Comparison of ENCODE assay signal across 12 mouse cellular contexts in genomic region chr2:150638370-150638733, GRCm38 (mm10). TPM values are rescaled to one million over a fixed set of nuclear protein-coding genes. Genes with fewer than 3 reads are reported as not detected.
A peak's percentile ranks its signal among the peaks of the same experiment; 100 is the strongest.
DNase-seq lines count a peak whose midpoint lies in the region; ATAC-seq and TF ChIP-seq lines count a peak whose summit lies in the region.
"Had no signal": no experiment of that assay in that cellular context is flagged by ENCODE, and none has a peak within 500 bp of the region (broad histone marks: within the 10 kb centered on the region; RNA-seq: fewer than 3 reads in every experiment).

No protein-coding gene starts in this region.

- no peak overlapping the region for H3K9ac ChIP-seq in forebrain, embryonic 14.5 days (ENCODE audit: low read length)
- H3K9ac ChIP-seq in liver, embryonic 12.5 days, result peak overlapping the region; percentile 8; the same call in 1 of the 2 replicates
- H3K9ac ChIP-seq in midbrain, postnatal 0 days (replicated peaks; ENCODE audit: low read length, poor library complexity, severe bottlenecking), result no peak overlapping the region
- no peak overlapping the region for H3K9ac ChIP-seq in kidney, embryonic 14.5 days (ENCODE audit: low read depth, low read length)
- H3K9ac ChIP-seq: kidney, embryonic 15.5 days; limb, embryonic 15.5 days had no signal

- no peak overlapping the region for H3K4me2 ChIP-seq in forebrain, embryonic 14.5 days (ENCODE audit: low read length)
- H3K4me2 ChIP-seq in liver, embryonic 12.5 days, result peak overlapping the region; percentile 8; the same call in 1 of the 2 replicates
- no peak overlapping the region for H3K4me2 ChIP-seq in midbrain, postnatal 0 days (ENCODE audit: low read depth, low read length, poor library complexity, severe bottlenecking)
- no peak overlapping the region for H3K4me2 ChIP-seq in kidney, embryonic 14.5 days (replicated peaks; ENCODE audit: low read depth, low read length)
- H3K4me2 ChIP-seq: kidney, embryonic 15.5 days; limb, embryonic 15.5 days had no signal

- peak overlapping the region; percentile 68 for H3K27ac ChIP-seq in forebrain, embryonic 14.5 days (ENCODE audit: low read depth, low read length)
- peak overlapping the region; percentile 55 for H3K27ac ChIP-seq in liver, embryonic 12.5 days
- H3K27ac ChIP-seq in midbrain, postnatal 0 days (ENCODE audit: low read depth, low read length), result peak overlapping the region; percentile 47; the same call in 1 of the 2 replicates
- no peak overlapping the region for H3K27ac ChIP-seq in kidney, embryonic 14.5 days (ENCODE audit: low read depth, low read length)
- H3K27ac ChIP-seq: kidney, embryonic 15.5 days; limb, embryonic 15.5 days had no signal

- whole genome bisulfite sequencing in forebrain, embryonic 14.5 days, result 15% methylated on average over 2 of the region's 2 CpGs
- 42% methylated on average over 2 of the region's 2 CpGs for WGBS in liver, embryonic 12.5 days (ENCODE audit: insufficient replicate concordance)
- WGBS in midbrain, postnatal 0 days, result 23% methylated on average over 2 of the region's 2 CpGs
- 47% methylated on average over 2 of the region's 2 CpGs for WGBS in kidney, embryonic 14.5 days

- no peaks in the 10 kb centered on the region for H3K27me3 ChIP-seq in forebrain, embryonic 14.5 days (replicated peaks; ENCODE audit: control insufficient read depth, insufficient read depth, low read length)
- H3K27me3 ChIP-seq in liver, embryonic 12.5 days (replicated peaks), result no peaks in the 10 kb centered on the region
- H3K27me3 ChIP-seq in midbrain, postnatal 0 days (ENCODE audit: insufficient read depth, low read length), result no peaks in the 10 kb centered on the region
- H3K27me3 ChIP-seq in kidney, embryonic 14.5 days (ENCODE audit: control insufficient read depth, insufficient read depth, low read length), result no peaks in the 10 kb centered on the region
- H3K27me3 ChIP-seq: kidney, embryonic 15.5 days; limb, embryonic 15.5 days had no signal

- H3K36me3 ChIP-seq in forebrain, embryonic 14.5 days (ENCODE audit: control insufficient read depth, insufficient read depth, low read length), result peaks cover 38% of the 10 kb centered on the region
- peaks cover 94% of the 10 kb centered on the region for H3K36me3 ChIP-seq in liver, embryonic 12.5 days
- H3K36me3 ChIP-seq in midbrain, postnatal 0 days (ENCODE audit: insufficient read depth, low read length), result no peaks in the 10 kb centered on the region
- H3K36me3 ChIP-seq in kidney, embryonic 14.5 days (ENCODE audit: control insufficient read depth, insufficient read depth, low read length), result no peaks in the 10 kb centered on the region
- H3K36me3 ChIP-seq: kidney, embryonic 15.5 days; limb, embryonic 15.5 days had no signal

- H3K4me3 ChIP-seq in forebrain, embryonic 14.5 days (ENCODE audit: low read depth, low read length), result no peak overlapping the region
- H3K4me3 ChIP-seq in liver, embryonic 12.5 days, result no peak overlapping the region
- H3K4me3 ChIP-seq in midbrain, postnatal 0 days (ENCODE audit: low read depth, low read length), result no peak overlapping the region
- H3K4me3 ChIP-seq in kidney, embryonic 14.5 days (ENCODE audit: low read length), result no peak overlapping the region
- H3K4me3 ChIP-seq: kidney, embryonic 15.5 days; limb, embryonic 15.5 days had no signal

- DNase-seq in c-Kit-positive CD71-positive TER-119-negative erythroid progenitor cells, embryonic 14.5 days (ENCODE audit: low read depth), result peak; percentile 32
- no peak for DNase-seq in forebrain, embryonic 14.5 days (ENCODE audit: low spot score)
- no peak for DNase-seq in midbrain, postnatal 0 days (ENCODE audit: low spot score)
- DNase-seq in layer of hippocampus, postnatal 36 days, result no peak
- DNase-seq in layer of hippocampus, adult 18-20 months (ENCODE audit: low spot score in 2 of 2), result no peak

- ATAC-seq in forebrain, embryonic 14.5 days, result no peak; the same call in 1 of the 2 replicates
- peak; percentile 83 for ATAC-seq in liver, embryonic 12.5 days
- ATAC-seq in midbrain, postnatal 0 days (ENCODE audit: low FRiP score), result no peak
- ATAC-seq in kidney, embryonic 14.5 days (ENCODE audit: low FRiP score, low TSS enrichment), result no peak

- no peaks in the 10 kb centered on the region for H3K9me3 ChIP-seq in forebrain, embryonic 14.5 days (replicated peaks; ENCODE audit: control insufficient read depth, low read length)
- no peaks in the 10 kb centered on the region for H3K9me3 ChIP-seq in liver, embryonic 12.5 days (replicated peaks)
- H3K9me3 ChIP-seq in midbrain, postnatal 0 days (ENCODE audit: low read length), result no peaks in the 10 kb centered on the region
- no peaks in the 10 kb centered on the region for H3K9me3 ChIP-seq in kidney, embryonic 14.5 days (ENCODE audit: control insufficient read depth, low read length)
- H3K9me3 ChIP-seq: G1E; kidney, embryonic 15.5 days; limb, embryonic 15.5 days had no signal

- no peak for TF ChIP-seq CTCF in midbrain, postnatal 0 days (IDR thresholded peaks at IDR 0.05)

- peaks cover 20% of the 10 kb centered on the region for H3K4me1 ChIP-seq in forebrain, embryonic 14.5 days (ENCODE audit: control insufficient read depth, insufficient read depth, low read length)
- peaks cover 40% of the 10 kb centered on the region for H3K4me1 ChIP-seq in liver, embryonic 12.5 days
- no peaks in the 10 kb centered on the region for H3K4me1 ChIP-seq in midbrain, postnatal 0 days (ENCODE audit: insufficient read depth, low read length)
- H3K4me1 ChIP-seq in kidney, embryonic 14.5 days (ENCODE audit: control insufficient read depth, insufficient read depth, low read length), result no peaks in the 10 kb centered on the region
- H3K4me1 ChIP-seq: kidney, embryonic 15.5 days; limb, embryonic 15.5 days had no signal

RNA-seq across cellular contexts. Expression of gene Acss1, which starts 29.9 kb away (rescaled TPM):
- polyA plus RNA-seq in forebrain, embryonic 14.5 days (2014; fragmentation: Nextera tagmentation; extraction: Ambion mirVana), result 18.4 and 18.8 TPM in 2 replicates
- 47.4 and 53.8 TPM in 2 replicates for polyA plus RNA-seq in liver, embryonic 12.5 days (2016; fragmentation: Nextera tagmentation; extraction: Ambion mirVana)
- total RNA-seq in midbrain, postnatal 0 days (2014; rRNA removed), result 22.7 and 26.1 TPM in 2 replicates
- polyA plus RNA-seq in midbrain, postnatal 0 days (2015; fragmentation: Nextera tagmentation; extraction: Ambion mirVana), result 14.5 and 16.4 TPM in 2 replicates
- 10 to 100 TPM; 22.7 to 29.9 TPM for total RNA-seq in layer of hippocampus, postnatal 36 days (2021)
- polyA plus RNA-seq in kidney, embryonic 14.5 days (2014; fragmentation: Nextera tagmentation; extraction: Ambion mirVana), result 2.3 and 5.6 TPM in 2 replicates
- 10 to 100 TPM; 23.7 to 25.7 TPM for total RNA-seq in layer of hippocampus, adult 18-20 months (2021)

RNA-seq across cellular contexts. Expression of gene Apmap, which starts 30.0 kb away (rescaled TPM):
- 42.8 and 45.9 TPM in 2 replicates for polyA plus RNA-seq in forebrain, embryonic 14.5 days (2014; fragmentation: Nextera tagmentation; extraction: Ambion mirVana)
- polyA plus RNA-seq in liver, embryonic 12.5 days (2016; fragmentation: Nextera tagmentation; extraction: Ambion mirVana), result 28.2 and 28.6 TPM in 2 replicates
- 33.1 and 34.6 TPM in 2 replicates for total RNA-seq in midbrain, postnatal 0 days (2014; rRNA removed)
- 50.3 and 52.2 TPM in 2 replicates for polyA plus RNA-seq in midbrain, postnatal 0 days (2015; fragmentation: Nextera tagmentation; extraction: Ambion mirVana)
- total RNA-seq in layer of hippocampus, postnatal 36 days (2021), result 10 to 100 TPM; 49.4 to 58.6 TPM
- 31.9 and 41.3 TPM in 2 replicates for polyA plus RNA-seq in kidney, embryonic 14.5 days (2014; fragmentation: Nextera tagmentation; extraction: Ambion mirVana)
- 10 to 100 TPM; 52.6 to 53.3 TPM for total RNA-seq in layer of hippocampus, adult 18-20 months (2021)

RNA-seq across cellular contexts. Expression of gene Vsx1, which starts 50.8 kb away (rescaled TPM):
- polyA plus RNA-seq in forebrain, embryonic 14.5 days (2014; fragmentation: Nextera tagmentation; extraction: Ambion mirVana), result 0.04 TPM in 1 of 2 replicates, not detected in the other
- not detected in 2 replicates for polyA plus RNA-seq in liver, embryonic 12.5 days (2016; fragmentation: Nextera tagmentation; extraction: Ambion mirVana)
- 0.14 TPM in 1 of 2 replicates, not detected in the other for total RNA-seq in midbrain, postnatal 0 days (2014; rRNA removed)
- 0.07 and 0.11 TPM in 2 replicates for polyA plus RNA-seq in midbrain, postnatal 0 days (2015; fragmentation: Nextera tagmentation; extraction: Ambion mirVana)
- under 1 TPM in 1 of 2 experiments, not detected in 1; 0.10 TPM for total RNA-seq in layer of hippocampus, postnatal 36 days (2021)
- not detected in 2 replicates for polyA plus RNA-seq in kidney, embryonic 14.5 days (2014; fragmentation: Nextera tagmentation; extraction: Ambion mirVana)
- total RNA-seq in layer of hippocampus, adult 18-20 months (2021), result not detected
- polyA plus RNA-seq: G1E; gonadal fat pad, adult 2 months; kidney, embryonic 15.5 days; limb, embryonic 15.5 days; spleen, adult 2 months had no signal
